Mouse (Mus musculus) C2C12 (cell line): ENCODE results near the gene Mybpc3.

ENCODE experiments used
- CEBPB ChIP-seq: IDR thresholded peaks from one replicate; pipeline ENCODE4 v1.6.1; 2011; ENCODE audit warnings: low read depth, mild to moderate bottlenecking, control low read depth, moderate library complexity
- CTCF ChIP-seq: IDR thresholded peaks from one replicate; pipeline ENCODE4 v1.5.1; 2011; ENCODE audit not compliant: control insufficient read depth, insufficient read depth, insufficient read length
- FOSL1 ChIP-seq: IDR thresholded peaks from one replicate; pipeline ENCODE4 v1.8.0; 2011; ENCODE audit warnings: mild to moderate bottlenecking, low read length; ENCODE audit not compliant: poor library complexity, insufficient read depth, severe bottlenecking
- MYOD1 ChIP-seq: IDR thresholded peaks from one replicate; pipeline ENCODE4 v1.6.1; 2011; ENCODE audit warnings: low read depth; ENCODE audit not compliant: control insufficient read depth, insufficient read length
- MYOG ChIP-seq: IDR thresholded peaks from one replicate; pipeline ENCODE4 v1.6.1; 2011; ENCODE audit not compliant: control insufficient read depth, insufficient read length; ENCODE audit errors: extremely low read depth
- USF1 ChIP-seq: IDR thresholded peaks from one replicate; pipeline ENCODE4 v1.6.1; 2011; ENCODE audit warnings: low read depth, mild to moderate bottlenecking, control low read depth, moderate library complexity

GRCm38 (mm10) chr2:91085494-91086391 lies 32.2 kb upstream of the Mybpc3 start:
- no peak for TF ChIP-seq CTCF
- no peak for TF ChIP-seq MYOG
- no peak for TF ChIP-seq USF1
- TF ChIP-seq MYOD1 = no peak
- TF ChIP-seq FOSL1 = no peak
- TF ChIP-seq CEBPB = no peak
